Mouse (Mus musculus) cerebellum, adult 9-11 months (tissue): Measurements from ENCODE around the gene Pwwp2b.

ENCODE experiments used
- DNase-seq: peaks from one replicate; pipeline ENCODE4 v3.0.0; 2022

Gene Pwwp2b

DNA sequence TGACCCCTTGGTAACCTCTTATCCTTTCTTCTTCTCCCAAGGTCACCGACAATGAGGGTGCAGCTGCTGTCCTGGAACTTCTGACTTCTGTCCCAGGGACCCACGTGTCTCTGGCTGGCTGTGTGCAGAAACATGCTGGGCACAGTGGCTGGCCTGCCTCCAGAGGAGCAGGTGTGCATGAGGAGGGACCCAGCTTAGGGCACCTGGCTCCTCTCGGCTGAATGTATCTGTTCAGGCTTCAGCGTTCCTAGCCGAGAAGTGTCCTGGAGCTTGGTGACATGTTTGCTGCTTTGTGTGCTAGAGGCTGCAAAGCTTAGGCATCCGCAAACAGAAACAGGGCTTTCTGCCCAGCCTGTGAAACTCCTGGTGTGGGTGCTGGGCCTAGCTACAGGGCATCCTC lies 18.1 kb downstream of the Pwwp2b start:
- peak; percentile 82 for DNase-seq

DNA sequence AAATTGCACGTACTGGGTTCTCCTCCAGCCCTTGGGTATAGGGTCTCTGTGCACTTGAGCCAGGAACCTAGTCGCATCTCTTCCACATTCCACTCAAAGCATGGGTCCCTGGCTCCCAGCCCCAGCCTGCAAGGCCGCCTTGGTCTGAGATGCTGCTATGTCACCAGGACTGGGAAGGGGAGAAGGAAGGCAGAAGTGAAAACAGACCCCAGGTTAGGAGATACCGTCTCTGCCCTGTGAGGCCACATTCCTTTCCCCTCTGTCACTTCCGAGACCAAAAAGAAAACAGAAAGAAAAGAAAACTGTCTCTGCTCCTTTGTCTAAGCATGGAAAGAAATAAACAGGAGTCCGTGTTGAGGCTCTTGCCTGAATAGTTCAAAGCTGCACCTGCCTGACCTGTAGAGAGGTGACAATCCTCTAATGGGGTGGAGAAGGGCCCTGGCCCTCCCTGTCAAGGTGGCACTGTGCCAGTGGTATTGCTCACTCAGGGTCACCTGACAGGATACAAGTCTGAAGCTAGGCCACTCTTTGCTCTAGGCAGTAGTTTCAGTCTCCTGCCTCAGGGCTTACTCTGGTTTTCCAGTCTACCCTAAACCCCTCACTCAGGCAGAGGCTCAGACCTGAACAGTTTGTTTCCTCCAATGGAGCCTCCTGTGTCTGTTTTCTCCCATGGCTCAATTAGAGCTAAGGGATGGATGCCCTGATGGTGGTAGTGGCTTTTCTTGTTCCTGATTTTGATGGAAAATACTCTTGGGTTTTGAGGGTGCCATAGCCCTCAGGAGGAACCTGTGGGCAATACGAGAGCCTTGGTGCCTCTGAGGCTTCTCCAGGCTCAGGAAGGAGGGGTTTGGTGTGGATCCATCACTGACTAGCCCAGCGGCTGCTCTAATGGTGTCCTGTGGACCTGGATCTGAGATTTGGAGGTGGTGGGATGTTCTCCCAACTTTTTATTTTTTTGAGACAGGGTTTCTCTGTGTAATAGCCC lies 18.9 kb downstream of the Pwwp2b start:
- no peak for DNase-seq

GRCm38 (mm10) chr7:139270738-139271137 lies 22.5 kb downstream of the Pwwp2b start:
- no peak for DNase-seq

DNA sequence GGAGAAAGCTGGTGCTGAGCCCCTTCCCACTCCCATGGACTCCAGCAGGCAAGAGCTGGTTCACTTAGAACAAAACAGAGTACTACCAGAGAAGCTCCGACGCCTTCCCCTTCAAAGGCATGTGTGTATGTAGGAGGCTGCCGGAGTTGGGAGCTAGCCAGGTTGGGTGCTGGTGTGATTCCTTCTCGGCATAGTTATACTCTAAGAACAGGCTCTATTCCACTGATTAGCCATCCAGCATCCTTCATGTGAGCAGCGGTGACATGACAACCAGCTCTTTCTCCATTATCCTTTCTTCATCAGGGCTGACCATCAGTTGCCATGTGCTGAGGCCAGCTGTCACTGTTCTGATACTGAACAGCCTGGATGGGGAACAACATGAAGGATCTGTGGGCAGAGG lies 23.6 kb downstream of the Pwwp2b start:
- DNase-seq = no peak

- no peak for DNase-seq
Observed at GRCm38 (mm10) chr7:139272639-139273396, 24.5 kb downstream of the Pwwp2b start.

DNA sequence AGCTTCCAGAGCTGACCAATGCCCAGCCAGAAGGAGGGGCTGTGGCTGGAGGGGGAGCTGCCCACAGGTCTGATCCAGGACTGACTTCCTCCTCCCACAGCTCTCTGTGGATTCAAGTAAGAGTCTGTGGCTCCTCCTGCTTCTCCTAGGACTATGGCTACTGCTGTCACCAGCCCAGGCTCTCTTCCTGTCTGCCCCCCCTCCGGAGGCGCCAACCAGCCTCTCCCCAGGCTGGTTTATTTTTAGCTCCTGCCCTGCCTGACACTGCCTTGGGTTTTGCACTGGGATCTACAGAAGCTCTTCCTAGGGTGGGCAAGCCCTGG lies 25.1 kb downstream of the Pwwp2b start:
- no peak for DNase-seq

- no peak for DNase-seq
Observed at GRCm38 (mm10) chr7:139275586-139275985, 27.3 kb downstream of the Pwwp2b start.

DNA sequence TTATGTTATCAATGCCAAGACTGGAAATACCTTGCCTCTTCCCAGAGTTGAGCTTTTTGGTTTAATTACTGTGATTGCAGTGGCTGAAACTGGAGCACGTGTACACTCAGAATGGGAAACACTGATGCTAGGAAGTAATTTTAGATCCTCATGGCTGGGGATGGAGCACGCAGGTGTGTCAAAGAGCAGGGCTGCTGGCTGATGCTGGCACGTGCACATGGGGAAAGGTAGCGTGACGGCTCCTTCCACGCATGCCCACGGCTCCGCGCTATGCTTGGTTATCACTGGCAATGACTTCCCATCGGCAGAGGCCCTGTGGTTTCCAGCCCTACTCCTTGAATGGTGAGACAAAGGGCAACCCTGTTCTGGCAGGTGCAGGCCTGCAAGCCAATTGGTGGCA lies 27.9 kb downstream of the Pwwp2b start:
- no peak for DNase-seq

GRCm38 (mm10) chr7:139277536-139277935 lies 29.3 kb downstream of the Pwwp2b start:
- DNase-seq = no peak

DNA sequence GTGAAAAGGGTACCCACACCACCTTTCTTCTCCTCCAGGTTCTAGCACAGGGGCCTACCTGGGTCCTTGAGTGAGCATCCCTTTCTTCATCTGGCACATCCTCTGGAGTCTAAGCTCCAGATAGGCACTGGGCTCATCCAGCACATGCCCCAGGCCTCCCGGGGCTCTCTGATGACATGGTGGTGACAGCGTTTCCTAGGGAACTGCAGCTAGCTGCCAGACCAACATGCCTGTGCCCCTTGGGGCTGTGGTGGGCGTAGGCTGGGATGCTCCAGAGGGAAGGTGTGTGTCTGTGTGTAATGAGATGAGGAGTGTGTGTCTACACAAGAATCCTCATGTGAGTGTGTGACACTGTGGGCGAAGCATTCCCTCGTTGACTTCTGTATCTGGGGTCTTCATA lies 31.3 kb downstream of the Pwwp2b start:
- no peak for DNase-seq

DNA sequence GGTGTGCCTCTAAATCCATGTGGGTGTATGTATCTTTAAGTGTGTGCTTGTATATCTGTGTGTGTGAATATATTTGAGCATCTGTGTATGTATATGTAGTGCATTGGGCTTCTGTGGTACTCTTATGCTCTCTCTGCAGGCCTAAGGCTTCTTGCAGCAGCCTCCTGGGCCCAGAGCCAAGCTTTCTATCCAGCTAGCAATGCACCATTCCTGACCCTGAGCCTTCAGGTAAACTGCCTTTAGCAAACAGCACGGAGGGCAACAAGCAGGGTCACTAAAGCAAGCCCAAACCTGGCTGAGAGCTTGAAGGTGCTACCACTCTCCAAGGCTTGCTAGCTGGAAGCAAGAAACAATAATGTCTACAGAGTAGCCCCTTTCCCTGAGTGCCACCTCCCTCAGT lies 31.8 kb downstream of the Pwwp2b start:
- DNase-seq = no peak

- no peak for DNase-seq
Observed at GRCm38 (mm10) chr7:139281195-139281594, 32.9 kb downstream of the Pwwp2b start.

DNA sequence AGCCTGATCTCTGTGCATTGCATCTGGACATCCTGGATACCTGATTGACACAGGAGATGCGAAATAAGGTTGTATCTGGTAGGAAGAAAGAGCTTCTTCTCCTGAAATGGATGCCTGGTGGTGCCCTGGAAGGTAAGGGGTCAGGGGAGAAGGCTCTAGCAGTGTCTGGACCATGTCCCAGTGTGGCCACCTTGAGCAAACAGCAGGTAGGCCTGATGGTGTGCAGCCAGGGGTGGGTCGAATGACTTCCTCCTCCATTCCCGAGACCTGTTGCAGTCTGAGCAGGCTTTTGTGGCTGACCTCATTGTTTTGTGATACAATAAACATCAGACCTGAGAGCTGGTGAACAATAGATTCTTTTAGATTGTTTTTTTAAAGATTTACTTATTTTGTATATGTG lies 33.8 kb downstream of the Pwwp2b start:
- DNase-seq = no peak

GRCm38 (mm10) chr7:139285295-139285943 lies 37.1 kb downstream of the Pwwp2b start:
- DNase-seq = no peak

DNA sequence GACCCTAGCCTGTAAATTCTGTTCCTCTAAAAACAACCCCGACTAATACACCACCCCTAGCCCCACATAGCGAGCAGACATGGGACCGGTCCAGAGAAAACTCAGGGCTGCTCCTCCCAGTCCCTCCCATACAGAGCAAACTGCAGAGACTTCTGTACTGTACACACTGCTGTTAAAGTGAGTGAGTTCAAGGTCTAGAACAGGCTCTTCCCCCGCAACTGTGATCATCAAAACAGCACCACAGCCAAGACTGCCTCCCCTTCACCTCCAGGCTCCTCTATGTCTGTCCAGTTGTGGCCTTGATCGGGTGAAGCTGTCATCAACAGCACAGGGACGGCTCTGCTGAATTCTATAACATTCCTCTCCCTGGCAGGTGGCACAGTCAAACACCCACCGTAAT lies 40.3 kb downstream of the Pwwp2b start:
- no peak for DNase-seq

DNA sequence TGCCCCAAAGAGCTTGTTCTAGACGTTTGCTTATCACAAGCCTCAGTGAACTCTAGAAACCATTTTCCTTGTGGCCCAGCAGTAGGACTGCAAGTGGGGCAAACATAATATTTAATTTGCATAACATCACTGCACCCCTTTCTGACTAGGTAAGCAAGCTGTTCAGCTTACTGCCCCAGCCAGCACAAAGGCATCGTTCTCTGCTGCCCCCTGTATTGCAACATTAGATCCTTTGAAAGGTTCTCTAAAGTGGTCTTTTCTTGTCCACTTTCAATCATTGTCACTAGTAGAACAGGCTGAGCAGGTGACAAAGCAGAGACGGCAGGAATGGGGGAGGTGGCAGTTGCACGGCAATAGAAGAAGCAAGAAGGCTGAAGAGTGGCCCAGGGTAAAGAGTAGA lies 45.1 kb downstream of the Pwwp2b start:
- DNase-seq = no peak

DNA sequence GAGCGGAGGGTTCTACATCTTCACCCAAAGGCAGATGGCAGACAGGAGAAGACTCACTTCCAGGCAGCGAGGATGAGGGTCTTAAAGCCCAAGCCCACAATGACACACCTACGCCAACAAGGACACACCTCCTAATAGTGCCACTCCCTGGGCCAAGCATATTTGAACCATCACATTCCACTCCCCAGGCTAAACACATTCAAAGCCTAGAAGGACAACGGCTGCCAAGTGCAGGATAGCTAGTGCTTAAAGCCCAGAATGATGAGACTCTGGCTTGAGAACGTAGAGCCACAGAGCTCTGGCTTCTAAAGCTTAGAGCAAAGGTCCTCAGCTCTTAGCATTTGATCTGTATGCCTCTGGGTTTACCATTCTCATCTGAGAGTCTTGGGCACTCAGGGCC lies 45.8 kb downstream of the Pwwp2b start:
- no peak for DNase-seq

DNA sequence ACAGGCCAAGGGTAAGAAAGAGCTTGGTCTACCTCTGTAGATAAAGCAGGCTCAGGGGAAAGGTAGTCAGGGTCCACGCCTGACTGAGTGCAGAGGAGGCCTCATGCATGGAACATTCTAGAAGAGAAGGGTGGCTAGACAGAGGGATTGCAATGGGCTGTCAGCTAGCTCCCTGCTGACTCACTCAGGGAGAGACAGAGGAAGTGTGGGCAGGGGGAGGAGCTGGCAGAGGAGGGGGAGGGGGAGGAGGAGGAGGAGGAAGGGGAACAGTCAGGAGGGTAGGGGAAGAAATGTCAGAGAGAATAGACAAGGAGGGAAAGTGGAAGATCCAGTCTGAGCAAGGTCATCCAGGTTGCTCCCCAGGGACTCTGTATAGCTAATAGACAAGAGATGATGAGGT lies 47.4 kb downstream of the Pwwp2b start:
- no peak for DNase-seq

GRCm38 (mm10) chr7:139296552-139297100 lies 48.3 kb downstream of the Pwwp2b start:
- DNase-seq = no peak

DNA sequence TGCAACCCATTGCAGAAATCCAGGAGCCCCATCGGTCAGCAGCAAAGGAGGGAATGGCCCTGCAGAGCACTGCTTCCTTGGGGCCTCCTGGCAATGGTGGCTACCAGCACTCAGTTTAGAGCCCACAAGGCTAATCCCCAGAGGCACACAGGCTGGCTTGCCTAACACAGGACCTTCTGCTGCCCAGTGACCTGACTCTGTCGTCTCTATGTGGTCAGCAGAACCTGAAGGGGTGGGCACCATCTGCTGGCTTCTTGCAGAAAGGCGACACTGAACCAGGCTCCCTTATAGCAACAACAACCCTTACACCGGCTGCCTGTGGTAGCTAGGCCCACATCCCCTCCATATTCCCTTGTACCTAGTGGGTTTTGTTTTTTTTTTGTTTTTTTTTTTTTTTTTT lies 50.2 kb downstream of the Pwwp2b start:
- DNase-seq = no peak

DNA sequence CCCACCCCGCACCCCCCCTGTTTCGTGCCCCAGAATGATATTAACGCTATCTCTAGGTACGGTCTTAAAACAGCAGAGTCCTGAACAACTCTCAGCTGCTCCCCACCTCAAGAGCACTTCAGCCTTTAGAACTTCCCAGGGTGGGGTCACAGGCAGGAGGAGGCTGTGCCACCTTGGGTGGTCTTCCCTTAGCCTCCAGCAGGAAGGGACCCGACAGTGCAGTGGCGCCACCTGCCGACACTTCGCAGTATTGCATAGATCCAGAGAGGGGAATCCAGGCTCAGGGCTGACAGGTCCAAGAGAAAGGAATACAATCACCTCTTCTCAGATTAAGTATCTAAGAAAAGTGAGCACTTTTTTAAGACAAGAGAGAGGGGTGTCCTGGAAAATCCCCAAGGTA lies 51.1 kb downstream of the Pwwp2b start:
- peak; percentile 81 for DNase-seq

GRCm38 (mm10) chr7:139300423-139300822 lies 52.1 kb downstream of the Pwwp2b start:
- DNase-seq = peak; percentile 94

DNA sequence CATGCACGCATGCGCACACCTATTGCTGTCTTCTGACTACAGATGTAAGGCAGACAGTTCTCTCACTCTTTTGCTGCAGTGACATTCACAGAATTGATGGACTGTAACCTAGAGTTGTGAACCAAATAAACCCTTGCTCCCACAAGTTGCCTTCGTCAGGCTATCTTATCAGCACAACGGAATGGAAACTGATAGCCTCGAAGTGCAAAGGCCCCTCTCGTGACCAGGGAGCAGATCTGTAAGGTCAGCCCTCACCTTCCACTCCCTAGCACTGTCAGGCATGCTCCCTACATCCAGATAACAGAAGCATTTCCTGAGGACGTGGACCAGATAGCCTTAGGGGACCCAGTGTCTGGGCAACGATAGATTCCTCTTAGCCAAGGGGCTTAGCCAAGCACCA lies 53.2 kb downstream of the Pwwp2b start:
- DNase-seq = no peak
